Comparison of ENCODE assay signal across 22 mouse cellular contexts in genomic region chrX:167182411-167182810, GRCm38 (mm10). TPM values are rescaled to one million over a fixed set of nuclear protein-coding genes. Genes with fewer than 3 reads are reported as not detected.
DNase-seq lines count a peak whose midpoint lies in the region; TF ChIP-seq lines count a peak whose summit lies in the region.
"Had no signal": no experiment of that assay in that cellular context is flagged by ENCODE, and none has a peak within 500 bp of the region (broad histone marks: within the 10 kb centered on the region; RNA-seq: fewer than 3 reads in every experiment).

No protein-coding gene starts in this region.

- no peak for TF ChIP-seq CTCF in layer of hippocampus, adult 2 months (conservative IDR thresholded peaks at IDR 0.05)

- no peak overlapping the region for H3K4me3 ChIP-seq in layer of hippocampus, adult 2 months
- H3K4me3 ChIP-seq: embryonic facial prominence, embryonic 15.5 days; left cerebral cortex, adult 2 months; megakaryocyte, embryonic 14.5 days; midbrain, embryonic 15.5 days; myocyte had no signal

- peak overlapping the region; percentile 36; the same call in 1 of the 2 replicates for H3K27ac ChIP-seq in layer of hippocampus, adult 2 months
- H3K27ac ChIP-seq: embryonic facial prominence, embryonic 15.5 days; left cerebral cortex, adult 2 months; midbrain, embryonic 15.5 days had no signal

- no peaks in the 10 kb centered on the region for H3K27me3 ChIP-seq in splenic B cell, adult 2 months (ENCODE audit: control insufficient read depth, insufficient read depth, low read length, poor library complexity, severe bottlenecking)
- H3K27me3 ChIP-seq: megakaryocyte, embryonic 14.5 days had no signal

- no peaks in the 10 kb centered on the region for H3K36me3 ChIP-seq in splenic B cell, adult 2 months (ENCODE audit: control insufficient read depth, insufficient read depth, low read length, poor library complexity, severe bottlenecking)
- H3K36me3 ChIP-seq: embryonic facial prominence, embryonic 15.5 days; midbrain, embryonic 15.5 days had no signal

- DNase-seq in layer of hippocampus, adult 2 months (ENCODE audit: low spot score in 2 of 2): no peak
- DNase-seq in layer of hippocampus, adult 8-10 months (ENCODE audit: low spot score in 2 of 2): no peak
- peak; percentile 78 for DNase-seq in T-cell, adult 2 months (ENCODE audit: low spot score)
- DNase-seq in splenic B cell, adult 2 months (ENCODE audit: low read depth, low spot score): peak; percentile 54
- DNase-seq in kidney, postnatal 4 days: no peak
- no peak for DNase-seq in left cerebral cortex, adult 9 months (ENCODE audit: low spot score in 2 of 2)
- DNase-seq in embryo, embryonic 11 days: no peak
- DNase-seq: adrenal gland, postnatal 36 days; cerebellum, adult 11-12 months; cerebellum, postnatal 14 days; forebrain, postnatal 0 days; heart, postnatal 36 days; kidney, adult 11 months; kidney, postnatal 10 days; lung, adult 18-20 months; retina, postnatal 1 day; right cerebral cortex, postnatal 4 days had no signal

RNA-seq across cellular contexts. Expression of gene Tmsb4x, which starts 26.7 kb away (rescaled TPM):
- 1,000 to 10,000 TPM; 1,652 to 1,714 TPM for total RNA-seq in layer of hippocampus, adult 2 months (2021)
- 1,000 to 10,000 TPM; 1,713 to 2,363 (median 1,977) TPM for total RNA-seq in layer of hippocampus, adult 8-10 months (2022)

Comparison
In these comparisons a context has a peak if more than half of its experiments do, and no peak if none do; other contexts are left out.
1. DNase-seq: peak in T-cell, adult 2 months (single experiment) and splenic B cell, adult 2 months (single experiment); none in layer of hippocampus, adult 2 months (0 of 2), layer of hippocampus, adult 8-10 months (0 of 2), kidney, postnatal 4 days (0 of 2), left cerebral cortex, adult 9 months (0 of 2) and embryo, embryonic 11 days (single experiment).